Mouse (Mus musculus) adrenal gland, postnatal 36 days (tissue): ENCODE measurements around the gene Ccdc6. TPM values are rescaled to one million over a fixed set of nuclear protein-coding genes. Genes with fewer than 3 reads are reported as not detected.

Source experiments
- DNase-seq, 2 experiments: peaks; one replicate each; pipeline ENCODE4 v3.0.0; 2021; ENCODE audit warnings: mixed read lengths in 1 of 2
- long read RNA-seq, 2 experiments: library from polyadenylated mRNA; stranded (forward); transcript quantifications; one replicate each; pipeline ENCODE4 v2.0.0; 2021; ENCODE audit warnings: borderline sequencing depth in 2 of 2
- total RNA-seq, 2 experiments: library from RNA; stranded (reverse); gene quantifications; 2 replicates each; pipeline ENCODE4 v1.2.3; 2021

Ccdc6 gene
- total RNA-seq: 10 to 100 TPM; 50.2 to 98.3 TPM
- long read RNA-seq, experiment 1, partial matches to known transcripts: 3 of 16 reads
- long read RNA-seq, experiment 1, other reads (novel, unspliced or antisense): 12 of 16 reads
- long read RNA-seq, experiment 2, partial matches to known transcripts: 0 of 3 reads
- long read RNA-seq, experiment 2, other reads (novel, unspliced or antisense): 3 of 3 reads

DNA sequence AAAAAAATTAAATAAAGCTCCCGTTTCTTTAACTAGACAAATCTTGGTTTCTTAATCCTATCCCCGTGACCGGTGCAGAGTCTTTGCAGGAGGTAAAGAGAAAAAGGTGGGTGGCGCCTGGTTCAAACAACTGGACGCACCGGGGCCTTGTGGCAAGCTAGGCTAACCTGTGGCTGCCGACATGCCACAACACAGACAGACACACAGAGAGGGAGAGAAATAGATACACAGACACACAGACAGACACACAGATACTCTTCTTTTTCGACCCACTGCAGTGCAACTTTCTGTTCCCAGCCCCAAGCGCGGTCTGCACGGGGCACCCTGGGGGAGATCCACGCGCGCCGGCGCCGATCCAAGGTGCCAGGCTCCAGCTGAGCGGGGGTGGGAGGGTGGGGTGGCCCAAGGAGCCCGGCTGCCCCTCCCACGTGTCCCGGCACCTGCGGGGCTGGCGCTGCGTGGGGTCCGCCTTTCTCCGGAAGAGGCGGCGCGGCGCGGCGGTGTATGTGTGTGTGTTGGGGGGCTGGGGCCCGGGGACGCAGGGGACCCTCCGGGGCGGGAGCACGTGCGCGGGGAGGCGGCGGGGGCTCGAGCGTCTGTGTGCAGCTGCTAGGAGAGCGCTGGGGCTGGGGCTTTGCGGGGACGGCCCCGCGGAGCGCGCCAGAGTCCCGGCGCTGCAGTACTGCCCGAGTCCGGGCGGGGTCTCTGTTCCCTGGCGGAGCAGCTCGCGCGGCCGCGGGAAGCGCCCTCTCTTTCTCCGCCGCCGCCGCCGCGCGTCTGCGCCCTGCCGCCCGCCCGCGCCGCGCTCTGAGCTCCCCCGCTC is at the start of gene Ccdc6:
Gene Ccdc6 (plus strand): TSS at position 756 of the 823 bp plus-strand sequence.
- peak; percentile 88 to 93 for DNase-seq

DNA sequence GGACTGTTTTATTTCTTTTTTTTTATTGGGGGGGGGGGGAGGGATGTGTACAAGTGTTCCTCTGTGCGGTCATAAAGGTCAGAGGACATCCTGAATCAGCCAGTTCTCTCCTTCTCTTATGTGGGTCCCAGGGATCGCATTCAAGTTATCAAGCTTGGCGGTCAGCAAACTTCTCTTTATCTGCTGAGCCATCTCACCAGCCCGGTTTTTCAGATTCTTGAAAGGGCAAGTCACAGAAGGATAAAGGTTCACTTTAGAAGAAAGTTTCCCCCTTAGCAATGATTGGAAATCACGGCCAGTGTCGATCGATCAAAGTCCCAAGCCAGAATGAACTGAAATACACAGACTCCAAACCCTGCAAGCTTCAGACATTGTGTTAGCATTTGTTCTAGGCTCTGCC is 47.1 kb upstream of the Ccdc6 start:
- DNase-seq: no peak

GRCm38 (mm10) chr10:70055291-70055690 is 41.6 kb upstream of the Ccdc6 start:
- no peak for DNase-seq

DNA sequence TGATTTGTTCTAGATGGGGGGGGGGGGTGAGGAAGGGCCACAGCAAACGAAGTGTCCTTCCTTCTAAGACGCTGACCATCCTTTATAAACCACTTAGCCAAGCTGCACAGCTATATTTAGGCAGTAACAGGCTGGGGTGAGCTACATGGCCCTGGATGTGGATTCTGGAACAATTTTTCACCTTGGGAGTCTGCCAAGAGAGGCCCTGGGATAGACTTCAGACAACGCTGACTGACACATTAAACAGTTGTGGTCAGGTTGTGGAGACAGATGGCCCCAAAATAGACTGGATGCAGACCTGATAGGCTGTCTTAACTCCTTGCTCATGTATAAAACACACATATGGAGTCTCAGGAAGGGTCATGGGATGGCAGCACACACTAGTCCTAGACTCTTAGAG is 39.9 kb upstream of the Ccdc6 start:
- peak; percentile 73 to 74 for DNase-seq

GRCm38 (mm10) chr10:70060021-70060688 is 36.8 kb upstream of the Ccdc6 start:
- no peak for DNase-seq

GRCm38 (mm10) chr10:70060689-70061081 is 36.2 kb upstream of the Ccdc6 start:
- peak; percentile 19 to 47 for DNase-seq

DNA sequence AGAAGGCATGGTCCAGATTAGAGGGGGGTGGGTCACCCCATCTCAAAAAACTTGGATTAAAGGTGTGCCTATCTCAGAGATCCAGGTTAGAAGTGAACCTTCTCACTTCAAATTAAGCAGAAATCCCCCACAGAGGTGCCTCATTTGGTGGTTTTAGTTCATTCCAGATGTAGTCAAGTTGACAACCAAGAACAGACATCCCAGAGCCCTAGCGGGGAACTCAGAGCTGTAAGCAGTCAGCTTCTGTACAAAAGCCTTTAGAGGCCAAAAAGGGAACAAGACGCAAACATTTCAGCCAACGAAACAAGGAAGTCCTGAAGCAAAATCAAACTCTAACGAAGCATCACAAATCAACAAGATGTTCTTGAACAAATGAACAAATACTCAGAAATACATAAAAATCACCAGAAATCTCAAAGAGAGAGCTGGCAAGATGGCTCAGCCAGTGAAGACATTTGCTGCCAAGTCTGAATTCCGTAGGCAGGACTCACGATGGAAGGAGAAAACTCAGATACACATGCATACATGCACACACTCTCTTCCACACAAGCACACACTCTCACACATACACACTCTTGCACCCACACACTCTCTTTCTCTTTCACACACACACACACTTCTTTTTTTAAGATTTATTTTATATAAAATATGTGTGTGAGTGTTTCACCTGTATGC is 32.9 kb upstream of the Ccdc6 start:
- no peak for DNase-seq

- DNase-seq: no peak
These were observed 31.7 kb upstream of the Ccdc6 start for GRCm38 (mm10) chr10:70065191-70065590.

DNA sequence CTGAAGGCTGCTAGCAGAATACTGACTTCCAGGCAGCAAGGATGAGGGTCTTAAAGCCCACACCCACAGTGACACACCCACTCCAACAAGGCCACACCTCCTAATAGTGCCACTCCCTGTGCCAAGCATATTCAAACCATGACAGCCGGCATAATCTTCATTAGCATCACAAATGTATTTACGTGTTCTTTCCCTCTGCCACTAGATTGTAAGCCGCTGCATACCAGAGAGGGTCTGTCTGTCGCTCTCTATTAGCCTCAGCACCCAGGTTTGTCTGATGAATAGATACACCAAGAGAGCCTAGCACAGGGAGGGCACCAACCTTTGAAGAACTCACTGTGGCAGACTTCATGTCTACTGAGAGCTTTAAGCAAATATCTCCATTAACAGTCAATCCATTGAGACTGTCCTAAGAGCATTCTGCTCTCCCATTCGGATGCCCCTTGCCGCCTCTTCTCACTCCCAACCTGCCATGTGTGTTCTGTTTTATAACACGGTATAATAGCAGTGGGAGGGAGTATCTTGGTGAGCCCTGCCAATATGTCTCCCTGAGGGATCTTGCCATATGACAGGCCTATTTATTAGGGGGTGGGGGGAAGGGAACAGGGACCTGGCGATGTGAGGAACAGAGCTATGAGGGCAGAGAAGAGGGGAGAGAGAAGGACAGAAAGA is 30.3 kb upstream of the Ccdc6 start:
- DNase-seq: no peak

- no peak for DNase-seq
These were observed 29.5 kb upstream of the Ccdc6 start for GRCm38 (mm10) chr10:70067169-70068115.

- no peak for DNase-seq
These were observed 27.6 kb upstream of the Ccdc6 start for GRCm38 (mm10) chr10:70069321-70069720.

DNA sequence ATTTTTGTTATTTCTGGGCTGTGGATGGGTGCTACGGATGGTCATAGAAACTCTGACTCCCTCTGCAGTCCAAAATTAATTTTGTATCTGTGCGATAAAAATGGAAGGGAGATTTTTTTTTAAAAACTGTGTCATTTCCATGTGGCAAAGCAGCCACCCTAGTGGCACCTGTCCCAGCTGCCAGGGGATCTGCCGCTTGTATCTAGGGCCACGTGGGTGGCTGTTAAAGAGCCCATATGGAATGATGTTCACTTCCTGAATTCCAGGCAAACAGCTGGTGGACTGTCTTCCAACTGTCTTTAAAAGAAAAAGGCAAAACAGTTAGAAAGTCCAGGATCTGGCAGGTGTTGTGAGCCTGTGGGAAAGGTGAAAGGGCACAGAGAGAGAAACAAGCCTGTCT is 25.6 kb upstream of the Ccdc6 start:
- DNase-seq: no peak

DNA sequence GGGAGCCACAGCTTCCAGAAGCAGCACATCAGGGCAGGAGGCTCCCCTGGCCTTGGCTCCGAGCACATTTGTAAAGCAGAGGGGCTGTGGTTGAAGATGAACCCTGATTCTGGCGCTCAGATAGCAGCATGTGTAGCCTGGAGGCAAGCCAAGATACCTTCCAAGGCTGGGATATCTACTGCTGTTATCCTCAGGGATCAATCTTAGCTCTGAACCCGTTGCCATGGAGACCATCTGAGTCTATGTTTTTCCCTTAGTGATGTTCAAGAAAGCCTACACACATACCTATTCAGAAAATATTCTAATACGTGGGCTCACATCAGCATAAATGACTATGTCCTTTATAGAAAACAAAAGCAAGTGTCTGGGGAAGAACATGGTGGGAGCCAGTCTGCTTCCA is 19.5 kb upstream of the Ccdc6 start:
- DNase-seq: no peak

GRCm38 (mm10) chr10:70080908-70081307 is 16.0 kb upstream of the Ccdc6 start:
- no peak for DNase-seq

DNA sequence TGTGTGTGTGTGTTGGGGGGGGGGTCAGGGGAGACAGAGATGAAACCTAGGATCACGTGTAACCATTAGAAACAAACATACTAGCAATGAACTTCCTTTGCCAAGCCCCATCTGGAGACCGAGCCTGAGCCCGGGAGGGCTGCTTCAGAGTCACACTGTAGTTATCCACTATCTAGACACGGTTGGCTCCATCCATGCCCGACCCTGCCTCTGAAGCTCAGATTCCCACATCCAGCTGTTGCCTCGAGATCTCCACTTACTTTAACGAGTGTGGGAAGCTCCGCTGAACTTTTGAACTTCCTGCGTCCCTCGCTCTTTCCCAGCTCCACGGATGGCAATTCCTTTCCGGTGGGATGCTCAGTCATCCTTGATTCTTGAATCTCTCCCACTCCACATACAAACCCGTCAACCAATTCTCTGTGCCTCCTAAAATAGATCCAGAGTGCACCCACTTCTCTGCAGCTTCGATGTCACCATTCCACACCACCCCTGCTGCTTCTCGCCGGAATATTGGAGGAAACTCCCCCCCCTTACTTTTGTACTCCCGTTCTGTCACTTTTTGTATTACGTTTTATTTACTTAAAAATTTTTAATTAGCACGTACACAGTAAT is 15.3 kb upstream of the Ccdc6 start:
- no peak for DNase-seq

- DNase-seq: no peak
These were observed 13.7 kb upstream of the Ccdc6 start for GRCm38 (mm10) chr10:70083241-70083640.

DNA sequence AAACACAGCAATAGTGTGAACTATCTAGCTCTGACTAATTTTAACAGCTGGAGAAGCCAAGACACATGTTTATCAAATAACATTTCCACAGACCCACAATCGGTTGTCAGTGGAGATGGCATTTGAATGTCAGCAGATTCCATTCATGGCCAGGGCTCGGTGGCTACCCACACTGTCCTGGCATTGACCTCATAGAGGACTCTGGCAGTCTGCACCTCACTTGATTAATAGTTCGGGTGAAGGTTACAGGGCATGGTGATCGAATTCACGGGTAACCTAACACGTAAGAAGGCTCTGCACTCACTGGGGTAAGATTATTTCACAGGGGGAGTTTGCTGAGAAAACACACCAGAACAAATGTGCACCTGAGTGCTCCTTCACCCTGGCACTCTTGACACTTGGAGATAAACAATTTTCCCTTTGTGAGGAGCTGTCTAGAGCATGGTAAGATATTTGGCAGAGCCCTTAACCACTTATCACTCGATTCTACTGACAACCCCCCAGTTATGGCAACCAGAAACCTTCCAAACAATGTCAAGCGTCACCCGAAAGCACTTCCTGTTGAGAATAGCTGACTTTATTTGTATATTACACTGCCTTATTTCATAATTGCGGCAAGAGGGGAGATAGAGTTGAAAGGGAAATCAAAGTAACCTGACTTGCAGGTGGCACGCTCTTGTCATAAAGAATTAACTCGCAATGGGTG is 11.5 kb upstream of the Ccdc6 start:
- DNase-seq: peak; percentile 48 to 66

DNA sequence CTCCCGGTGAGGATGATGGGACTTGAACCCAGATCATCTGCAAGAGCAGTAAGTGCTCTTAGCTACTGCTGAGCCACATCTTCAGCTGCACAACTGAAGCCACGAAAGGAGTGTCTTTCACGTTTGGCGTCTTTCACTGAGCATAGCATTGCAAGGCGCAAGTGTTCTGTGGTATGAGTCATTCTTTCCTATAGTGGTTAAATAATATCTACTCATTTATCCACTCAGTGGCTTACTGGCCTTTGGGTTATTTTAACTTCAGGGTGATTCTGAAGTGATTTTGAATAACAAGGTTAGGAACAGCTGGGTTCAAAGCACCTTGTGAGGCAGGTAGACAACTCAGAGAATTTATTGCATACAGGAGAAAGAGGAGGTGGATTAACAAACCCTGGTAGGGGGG is 8.1 kb upstream of the Ccdc6 start:
- no peak for DNase-seq

DNA sequence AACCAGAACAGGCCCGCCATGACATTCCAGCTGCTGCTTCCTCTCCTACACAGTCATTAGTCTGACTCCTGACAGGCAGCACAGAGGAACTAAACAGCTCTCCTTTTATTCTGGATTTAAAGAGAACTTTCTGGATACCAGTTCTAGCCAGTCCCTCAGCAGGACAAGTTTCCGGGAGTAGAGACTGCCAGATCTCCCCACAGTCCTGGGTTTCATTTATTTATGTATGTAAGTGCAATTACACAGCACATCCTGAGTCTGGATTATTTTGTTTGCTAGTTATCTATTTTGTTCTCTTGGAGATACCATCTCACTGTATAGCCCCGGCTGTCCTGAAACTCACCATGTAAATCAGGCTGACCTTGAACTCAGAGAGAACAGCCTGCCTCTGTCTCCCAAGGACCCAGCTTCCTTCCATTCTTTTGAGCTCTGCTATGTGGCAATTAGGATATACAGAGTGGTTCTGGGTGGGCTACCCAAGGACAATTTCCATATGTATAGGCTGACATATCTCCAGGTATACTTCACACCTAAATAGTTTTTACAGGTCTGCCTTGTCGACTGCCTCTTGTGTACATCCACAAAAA is 5.0 kb upstream of the Ccdc6 start:
- no peak for DNase-seq
